Mouse (Mus musculus) C2C12 (cell line): ENCODE measurements around the gene Ucma. TPM values are rescaled to one million over a fixed set of nuclear protein-coding genes. Genes with fewer than 3 reads are reported as not detected.

ENCODE experiments used
- H3K27me3 ChIP-seq: one replicate; pipeline ENCODE4 v1.6.1; 2011; ENCODE audit not compliant: control insufficient read depth, insufficient read depth, insufficient read length
- H3K36me3 ChIP-seq: one replicate; pipeline ENCODE4 v1.6.1; 2011; ENCODE audit not compliant: control insufficient read depth, insufficient read depth
- H3K4me3 ChIP-seq: one replicate; pipeline ENCODE4 v1.5.1; 2011; ENCODE audit warnings: mild to moderate bottlenecking, control low read depth; ENCODE audit not compliant: poor library complexity, insufficient read depth, severe bottlenecking
- H3K79me2 ChIP-seq: one replicate; pipeline ENCODE4 v1.6.1; 2011; ENCODE audit not compliant: control insufficient read depth, insufficient read depth
- H3K79me3 ChIP-seq: one replicate; pipeline ENCODE4 v1.6.1; 2011; ENCODE audit warnings: low read depth, control low read depth
- H3ac ChIP-seq: one replicate; pipeline ENCODE3; 2011; ENCODE audit warnings: low read depth; ENCODE audit not compliant: control insufficient read depth, insufficient read length
- CEBPB ChIP-seq: IDR thresholded peaks from one replicate; pipeline ENCODE4 v1.6.1; 2011; ENCODE audit warnings: low read depth, mild to moderate bottlenecking, control low read depth, moderate library complexity
- CTCF ChIP-seq: IDR thresholded peaks from one replicate; pipeline ENCODE4 v1.5.1; 2011; ENCODE audit not compliant: control insufficient read depth, insufficient read depth, insufficient read length
- FOSL1 ChIP-seq: IDR thresholded peaks from one replicate; pipeline ENCODE4 v1.8.0; 2011; ENCODE audit warnings: mild to moderate bottlenecking, low read length; ENCODE audit not compliant: poor library complexity, insufficient read depth, severe bottlenecking
- MAX ChIP-seq: IDR thresholded peaks from one replicate; pipeline ENCODE4 v1.6.1; 2011; ENCODE audit warnings: mild to moderate bottlenecking, control low read depth
- MYOD1 ChIP-seq: IDR thresholded peaks from one replicate; pipeline ENCODE4 v1.6.1; 2011; ENCODE audit warnings: low read depth; ENCODE audit not compliant: control insufficient read depth, insufficient read length
- MYOG ChIP-seq: IDR thresholded peaks from one replicate; pipeline ENCODE4 v1.6.1; 2011; ENCODE audit not compliant: control insufficient read depth, insufficient read length; ENCODE audit errors: extremely low read depth
- USF1 ChIP-seq: IDR thresholded peaks from one replicate; pipeline ENCODE4 v1.6.1; 2011; ENCODE audit warnings: low read depth, mild to moderate bottlenecking, control low read depth, moderate library complexity
- polyA plus RNA-seq: library from polyadenylated mRNA; unstranded; fragments of >200 nt; fragmentation: generic; extraction: Trizol; gene quantifications from one replicate; pipeline ENCODE4 v1.2.1, GENCODE M21; 2012; ENCODE audit warnings: missing spikeins

The Ucma gene
- polyA plus RNA-seq, 1 experiment = 0.07 TPM

DNA sequence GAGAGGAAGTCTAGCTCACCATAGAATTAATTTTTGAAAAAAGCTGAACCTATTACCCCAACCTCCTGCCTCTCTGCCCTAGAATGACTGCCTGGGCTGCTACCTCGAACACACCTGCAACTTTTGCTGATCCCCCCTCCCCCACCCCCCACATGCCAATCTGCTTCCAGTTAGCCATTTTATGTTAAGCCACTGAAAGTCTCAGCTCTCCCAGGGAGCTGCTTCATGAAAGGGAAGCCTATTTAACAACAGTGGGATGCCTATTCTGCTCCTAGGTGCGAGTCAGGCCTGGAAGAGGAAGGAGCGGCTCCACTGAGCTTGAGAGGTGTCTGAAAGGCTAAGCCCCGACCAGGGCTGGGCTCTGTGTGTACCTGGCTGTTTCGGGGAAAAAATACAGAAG, 8.1 kb downstream of the Ucma start:
- H3K27me3 ChIP-seq = no peaks in the 10 kb centered on the region
- no peaks in the 10 kb centered on the region for H3K79me3 ChIP-seq
- H3K79me2 ChIP-seq = no peaks in the 10 kb centered on the region
- peaks cover 4% of the 10 kb centered on the region for H3K36me3 ChIP-seq
- TF ChIP-seq MAX = no peak
- TF ChIP-seq CTCF = no peak
- no peak for TF ChIP-seq CEBPB
- no peak for TF ChIP-seq USF1
- TF ChIP-seq MYOD1 = no peak
- TF ChIP-seq MYOG = no peak
- no peak for TF ChIP-seq FOSL1
- H3K4me3 ChIP-seq = no peak overlapping the region
- no peak overlapping the region for H3ac ChIP-seq

DNA sequence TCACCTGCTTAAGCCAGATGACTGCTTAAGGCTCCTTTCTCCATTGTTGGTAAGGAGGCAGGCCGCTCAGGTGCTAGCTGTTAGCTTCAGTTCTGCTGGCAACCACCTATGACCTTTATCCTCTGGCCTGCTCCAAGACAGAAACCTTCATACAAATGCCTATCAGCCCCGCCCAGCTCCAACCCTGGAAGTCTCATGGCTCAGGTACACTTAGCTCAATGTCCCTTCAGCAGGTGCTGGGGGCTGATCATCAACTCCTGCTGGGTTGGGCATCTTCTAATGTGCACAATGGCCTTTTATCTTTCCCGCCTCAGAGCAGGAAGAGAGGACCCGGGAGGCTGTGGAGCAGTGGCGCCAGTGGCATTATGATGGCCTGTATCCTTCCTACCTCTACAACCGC, 9.1 kb downstream of the Ucma start:
- Histone ChIP-seq H3K79me2 (no peaks in the 10 kb centered on the region), H3K79me3 (no peaks in the 10 kb centered on the region)

DNA sequence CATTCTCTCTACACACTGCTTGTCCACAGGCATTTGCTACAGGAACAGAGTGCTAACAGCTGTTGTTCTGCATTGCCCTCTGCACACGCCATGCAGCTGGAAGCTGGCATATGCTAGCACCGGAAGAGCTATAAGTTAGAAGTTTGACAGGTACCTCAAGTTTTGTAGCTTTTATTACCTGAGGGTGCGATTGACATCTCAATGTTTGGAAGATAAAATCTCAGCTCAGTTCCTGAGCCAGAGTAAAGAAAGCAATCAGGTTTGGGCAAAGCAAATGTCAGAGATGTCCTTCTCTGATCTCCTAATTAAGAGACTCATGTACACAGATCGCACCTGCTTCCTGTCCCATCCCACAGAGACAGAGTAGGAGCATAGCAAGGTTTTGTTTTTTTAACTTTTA, 10.9 kb downstream of the Ucma start:
- Histone ChIP-seq H3K36me3 (peaks cover 23% of the 10 kb centered on the region), H3K4me3 (no peak overlapping the region), H3K79me2 (no peaks in the 10 kb centered on the region), H3K79me3 (no peaks in the 10 kb centered on the region), H3K27me3 (no peaks in the 10 kb centered on the region), H3ac (no peak overlapping the region)
- no peak for TF ChIP-seq CTCF
- TF ChIP-seq MYOG = no peak
- no peak for TF ChIP-seq MYOD1
- TF ChIP-seq USF1 = no peak
- no peak for TF ChIP-seq FOSL1
- TF ChIP-seq MAX = no peak
- no peak for TF ChIP-seq CEBPB

More for the DNA sequence above, 9.1 kb downstream of the Ucma start:
- TF ChIP-seq CTCF = no peak
- no peak for TF ChIP-seq CEBPB
- no peak overlapping the region for H3K4me3 ChIP-seq
- peaks cover 5% of the 10 kb centered on the region for H3K36me3 ChIP-seq
- H3K27me3 ChIP-seq = no peaks in the 10 kb centered on the region
- no peak overlapping the region for H3ac ChIP-seq

DNA sequence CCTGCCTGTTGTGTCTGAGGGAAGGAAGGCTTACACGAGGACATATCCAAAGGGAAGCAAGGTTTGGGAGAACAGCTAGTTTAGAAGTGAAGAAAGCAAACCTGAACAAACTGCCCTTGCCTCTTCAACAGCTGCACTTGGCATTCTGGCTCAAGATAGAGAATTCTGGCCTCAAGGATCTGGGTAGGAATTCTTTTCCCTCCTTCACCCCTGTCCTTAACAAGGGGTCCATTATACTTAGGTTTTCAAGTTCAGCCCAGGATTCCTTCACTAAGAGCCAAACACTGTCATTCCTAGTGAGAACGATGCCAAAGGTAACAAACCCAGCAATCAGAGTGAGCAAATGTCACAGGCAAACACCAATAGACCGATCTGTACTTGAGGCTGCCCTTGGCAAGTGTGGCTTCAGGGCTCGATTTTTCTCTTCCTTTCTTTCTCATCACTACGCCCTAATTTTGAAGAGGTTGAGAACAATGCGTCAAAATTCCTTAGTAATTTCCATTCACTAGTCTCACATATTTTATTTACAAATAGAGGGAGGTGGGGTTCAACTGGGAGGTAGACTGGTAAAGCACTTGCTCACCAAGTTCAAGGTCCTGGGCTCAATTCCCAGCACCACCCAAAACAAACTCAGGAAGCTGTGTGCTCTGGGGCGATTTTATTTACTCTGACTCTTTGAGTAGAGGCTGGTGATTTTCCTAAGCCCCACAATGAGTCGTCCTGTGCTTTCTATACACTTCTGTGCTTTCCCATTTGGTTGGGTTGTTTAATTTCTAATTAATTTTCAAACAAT, 11.7 kb downstream of the Ucma start:
- no peaks in the 10 kb centered on the region for H3K79me3 ChIP-seq
- H3ac ChIP-seq = no peak overlapping the region
- no peaks in the 10 kb centered on the region for H3K27me3 ChIP-seq
- TF ChIP-seq MYOD1 (no peak), FOSL1 (no peak), MAX (no peak), MYOG (no peak), CEBPB (no peak), USF1 (no peak), CTCF (no peak)
- H3K79me2 ChIP-seq = no peaks in the 10 kb centered on the region
- peaks cover 30% of the 10 kb centered on the region for H3K36me3 ChIP-seq
- no peak overlapping the region for H3K4me3 ChIP-seq

DNA sequence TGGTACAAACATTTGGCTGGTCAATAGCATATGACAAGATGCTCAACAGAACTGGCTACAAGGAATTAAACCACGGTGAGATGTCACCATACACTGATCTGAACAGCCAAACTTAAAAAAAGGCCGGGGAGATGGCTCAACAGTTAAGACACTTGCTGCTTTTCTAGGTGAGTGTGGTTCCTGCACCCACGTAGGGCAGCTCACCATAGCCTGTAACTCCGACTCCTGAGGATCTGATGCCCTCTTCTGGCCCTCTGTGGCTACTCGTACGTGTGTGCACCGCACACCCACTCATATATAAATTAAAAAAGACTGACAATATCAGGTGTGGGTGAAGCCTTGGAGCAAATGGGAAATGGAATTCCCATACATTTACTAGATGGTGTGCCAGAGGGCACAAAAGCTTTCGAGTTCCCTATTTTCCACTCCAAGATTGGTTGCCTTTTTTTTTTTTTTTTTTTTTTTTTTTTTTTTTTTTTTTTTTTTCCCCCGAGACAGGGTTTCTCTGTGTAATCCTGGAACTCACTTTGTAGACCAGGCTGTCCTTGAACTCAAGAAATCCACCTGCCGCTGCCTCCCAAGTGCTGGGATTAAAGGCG, 13.0 kb downstream of the Ucma start:
- TF ChIP-seq CEBPB (no peak), MYOG (no peak), MYOD1 (no peak), CTCF (no peak), MAX (no peak), FOSL1 (no peak), USF1 (no peak)
- no peaks in the 10 kb centered on the region for H3K79me2 ChIP-seq
- H3K36me3 ChIP-seq = peaks cover 39% of the 10 kb centered on the region
- no peak overlapping the region for H3K4me3 ChIP-seq
- H3K27me3 ChIP-seq = no peaks in the 10 kb centered on the region
- no peaks in the 10 kb centered on the region for H3K79me3 ChIP-seq
- H3ac ChIP-seq = no peak overlapping the region

DNA sequence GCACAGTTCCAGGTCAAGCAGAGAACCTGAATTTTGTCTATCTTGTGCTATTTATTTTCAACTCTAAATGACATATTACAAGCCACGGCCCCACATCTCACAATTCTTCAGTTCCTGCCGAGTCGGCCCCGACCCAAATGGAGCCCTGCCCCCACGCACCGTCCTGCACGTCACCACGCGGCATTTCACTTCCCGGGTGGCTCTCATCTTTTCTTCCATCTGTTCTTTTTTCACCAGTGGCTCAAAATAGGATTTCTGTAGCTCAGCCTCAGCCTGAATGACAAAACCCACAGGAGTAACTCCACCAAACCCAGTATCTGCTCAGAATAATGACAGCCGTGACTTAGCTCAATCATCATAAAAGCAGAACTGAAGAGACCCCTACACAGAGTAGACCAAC, 17.7 kb downstream of the Ucma start:
- Histone ChIP-seq H3K27me3 (no peaks in the 10 kb centered on the region), H3K79me2 (no peaks in the 10 kb centered on the region), H3K79me3 (no peaks in the 10 kb centered on the region), H3K36me3 (peaks cover 81% of the 10 kb centered on the region), H3ac (no peak overlapping the region), H3K4me3 (no peak overlapping the region)
- no peak for TF ChIP-seq MAX
- no peak for TF ChIP-seq CEBPB
- TF ChIP-seq MYOD1 = no peak
- no peak for TF ChIP-seq USF1
- no peak for TF ChIP-seq CTCF
- no peak for TF ChIP-seq FOSL1
- TF ChIP-seq MYOG = no peak
